Mouse (Mus musculus) layer of hippocampus, postnatal 25 days (tissue): Measurements from ENCODE around the gene Sdk2. TPM values are rescaled to one million over a fixed set of nuclear protein-coding genes. Genes with fewer than 3 reads are reported as not detected.

Source experiments
- DNase-seq, 2 experiments: peaks; one replicate each; pipeline ENCODE4 v3.0.0; 2022; ENCODE audit warnings: mixed read lengths in 2 of 2, low spot score in 1 of 2; ENCODE audit errors: extremely low spot score in 1 of 2
- total RNA-seq, 2 experiments: library from RNA; stranded (reverse); gene quantifications; 2 replicates each; pipeline ENCODE4 v1.2.3; 2021

Sdk2 gene
- total RNA-seq, 2 experiments from 2014 or later = 22.9 to 27.2 TPM

GRCm38 (mm10) chr11:113863408-113863807, 203.4 kb downstream of the Sdk2 start:
- DNase-seq = peak in 1 of 2 experiments; percentile 48

GRCm38 (mm10) chr11:113855661-113856060, 211.2 kb downstream of the Sdk2 start:
- DNase-seq = no peak

GRCm38 (mm10) chr11:113851750-113852149, 215.1 kb downstream of the Sdk2 start:
- no peak for DNase-seq

- DNase-seq = no peak
Observed at GRCm38 (mm10) chr11:113849322-113849721, 217.5 kb downstream of the Sdk2 start.

- DNase-seq = no peak
Observed at GRCm38 (mm10) chr11:113843920-113844319, 222.9 kb downstream of the Sdk2 start.

- no peak for DNase-seq
Observed at GRCm38 (mm10) chr11:113842879-113843278, 224.0 kb downstream of the Sdk2 start.

DNA sequence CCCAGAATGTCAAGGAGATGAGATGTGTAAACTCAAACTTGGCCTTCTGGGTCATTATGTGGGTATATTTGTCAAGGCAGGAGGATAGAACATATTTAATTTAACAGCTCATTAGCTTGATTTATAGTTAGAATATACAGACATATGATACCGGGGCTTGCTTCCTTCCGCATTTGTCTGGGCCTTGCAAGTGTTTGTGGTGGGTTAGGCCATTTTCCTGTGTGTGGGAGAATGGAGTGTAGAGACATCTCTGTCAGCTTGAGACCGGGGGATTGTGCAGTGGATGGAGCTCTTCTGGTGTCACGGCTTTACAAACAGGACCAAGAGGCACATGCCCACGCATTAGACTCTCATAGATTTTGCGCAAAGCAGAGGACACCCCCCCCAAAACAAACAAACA, 235.2 kb downstream of the Sdk2 start:
- DNase-seq = no peak

- no peak for DNase-seq
Observed at GRCm38 (mm10) chr11:113828081-113828554, 238.7 kb downstream of the Sdk2 start.

- no peak for DNase-seq
Observed at GRCm38 (mm10) chr11:113820005-113820404, 246.8 kb downstream of the Sdk2 start.

DNA sequence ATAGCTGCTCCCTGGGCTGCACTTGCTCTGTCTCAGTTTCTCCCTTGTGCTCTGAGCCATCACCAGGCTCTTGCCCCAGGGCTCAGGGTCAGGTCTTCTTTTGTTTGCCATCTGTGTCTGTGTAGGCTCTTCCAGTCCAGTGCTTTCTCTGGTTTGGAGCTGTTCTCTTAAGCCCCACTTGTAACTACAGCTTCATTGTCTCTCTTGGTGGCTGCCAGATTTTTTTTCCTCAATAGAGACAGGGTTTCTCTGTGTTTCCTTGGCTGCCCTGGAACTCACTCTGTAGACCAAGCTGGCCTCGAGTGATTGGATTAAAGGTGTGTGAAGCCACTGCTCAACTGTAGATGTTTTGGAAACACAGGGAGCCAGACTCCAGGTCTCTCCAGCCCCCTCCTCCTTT, 247.8 kb downstream of the Sdk2 start:
- no peak for DNase-seq

DNA sequence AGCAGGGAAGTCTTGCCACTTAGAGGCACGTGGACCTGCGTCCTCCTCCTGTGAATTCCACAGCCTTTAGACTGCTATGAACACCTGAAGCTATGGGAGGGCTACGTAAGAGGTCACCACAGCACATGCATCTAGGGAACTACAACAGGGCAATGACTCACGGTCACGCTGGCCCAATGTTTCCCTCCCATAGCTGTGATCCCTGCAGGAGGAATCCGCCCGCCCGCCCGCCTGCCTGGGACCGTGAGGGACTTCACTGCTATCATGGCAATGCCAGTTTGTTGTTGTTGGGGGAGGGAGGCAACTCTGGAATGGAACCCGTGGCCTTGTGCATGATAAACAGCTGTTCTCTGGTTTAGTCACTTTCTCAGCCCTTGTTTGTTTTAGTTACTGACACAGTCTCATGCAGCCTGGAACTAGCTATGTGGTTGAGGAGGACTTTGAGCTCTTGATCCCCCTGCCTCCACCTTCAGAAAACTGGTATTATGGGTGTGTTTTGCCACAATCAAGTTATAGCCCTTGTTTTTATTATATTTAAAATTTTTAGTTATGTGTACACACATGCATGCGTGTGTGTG, 249.8 kb downstream of the Sdk2 start:
- no peak for DNase-seq

DNA sequence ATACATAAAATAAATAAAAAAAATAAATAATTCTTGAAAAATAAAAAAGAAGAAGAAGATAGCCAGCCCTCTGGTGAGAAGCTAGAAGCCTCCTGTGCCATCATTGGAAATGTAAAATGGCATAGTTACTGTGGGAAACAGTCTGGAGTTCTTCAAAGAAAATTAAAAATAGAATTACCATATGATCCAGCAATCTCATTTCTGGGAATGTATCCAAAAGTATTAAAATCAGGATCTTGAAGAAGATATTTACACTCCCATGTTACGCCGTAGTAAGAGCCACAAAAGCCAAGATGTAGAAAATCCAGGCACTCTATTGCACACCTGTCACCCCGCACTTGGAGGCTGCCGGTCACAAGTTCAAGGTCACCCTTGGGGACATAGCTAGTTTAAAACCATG, 250.4 kb downstream of the Sdk2 start:
- DNase-seq = no peak

DNA sequence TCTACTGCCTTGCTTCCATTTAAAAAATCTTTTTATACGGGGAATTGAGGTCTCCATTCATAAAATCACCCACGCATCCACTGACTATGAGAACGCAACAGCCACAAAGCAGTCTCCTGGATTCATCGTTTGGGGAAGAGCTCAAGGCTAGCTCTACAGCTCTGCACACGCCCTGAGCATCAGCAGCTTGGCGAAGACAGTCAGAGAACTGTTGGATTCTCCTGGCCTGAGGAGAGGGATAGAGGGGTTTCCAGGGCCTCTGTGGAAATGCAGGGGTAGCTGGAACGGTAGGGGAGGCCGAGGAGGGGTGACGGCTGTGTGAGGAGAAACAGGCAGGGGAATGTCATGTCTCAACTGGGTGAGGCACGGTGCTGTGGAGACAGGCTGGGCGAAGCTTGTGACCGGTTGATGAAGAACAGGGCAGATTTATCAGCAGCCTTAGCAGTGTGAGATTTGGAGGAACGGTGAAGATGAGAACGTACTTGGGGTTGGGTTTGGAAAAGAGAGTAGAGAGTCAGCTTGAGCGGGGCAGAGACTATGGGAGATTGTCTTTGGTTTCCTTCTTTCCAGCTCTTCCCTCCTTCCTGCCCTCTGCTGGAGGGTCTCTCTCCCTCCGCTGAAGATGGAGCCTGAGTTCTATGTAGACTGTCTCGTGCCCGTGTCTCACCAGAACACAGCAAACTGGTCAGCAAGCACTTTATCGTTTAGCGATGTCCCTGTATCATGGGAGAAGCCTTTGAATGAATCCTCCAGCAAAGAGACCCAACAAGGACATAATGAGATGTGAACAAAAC, 255.1 kb downstream of the Sdk2 start:
- DNase-seq = no peak

DNA sequence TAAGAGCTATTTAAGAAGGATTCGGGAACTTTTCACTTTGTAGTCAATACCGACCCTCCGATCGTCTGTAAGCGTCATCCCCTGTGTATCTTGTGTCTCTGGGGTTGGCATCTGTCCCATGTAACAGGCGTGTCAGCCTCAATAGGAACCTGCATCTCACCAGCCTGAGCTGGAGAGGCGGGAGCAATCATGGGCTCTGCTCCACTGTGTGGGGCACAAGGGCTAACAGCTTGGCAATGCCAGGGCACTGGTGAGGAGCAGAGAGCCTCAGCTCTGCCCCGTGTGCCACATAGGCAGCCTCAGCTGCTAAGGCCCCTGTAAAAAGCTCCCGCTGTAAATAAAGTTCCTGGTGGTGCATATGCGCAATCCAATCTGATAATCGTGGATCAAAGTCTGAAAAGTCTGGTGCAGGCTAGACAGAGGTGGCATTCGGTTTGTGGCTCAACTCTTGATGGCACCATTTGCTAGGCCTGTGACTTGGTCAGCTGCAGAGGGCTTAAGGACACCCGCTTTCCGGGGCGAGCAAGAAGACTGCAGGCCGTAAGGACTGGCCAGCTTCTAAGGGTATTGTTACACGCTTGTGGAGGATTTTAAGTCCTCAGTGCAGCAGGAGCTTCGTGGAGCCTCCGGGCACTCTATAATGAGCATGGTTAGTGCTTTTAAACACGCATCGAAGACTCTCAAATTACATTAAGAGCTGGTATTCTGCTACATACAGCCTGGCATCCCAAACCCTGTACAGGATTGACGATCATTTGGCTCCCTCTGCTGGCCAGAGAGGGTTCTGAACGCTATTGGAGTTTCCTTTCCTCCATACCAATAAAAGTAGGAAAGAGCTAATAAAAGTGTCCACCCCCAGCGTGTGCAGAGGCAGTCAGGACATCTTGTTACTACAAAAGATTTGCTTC, 256.0 kb downstream of the Sdk2 start:
- peak; percentile 76 to 92 for DNase-seq

DNA sequence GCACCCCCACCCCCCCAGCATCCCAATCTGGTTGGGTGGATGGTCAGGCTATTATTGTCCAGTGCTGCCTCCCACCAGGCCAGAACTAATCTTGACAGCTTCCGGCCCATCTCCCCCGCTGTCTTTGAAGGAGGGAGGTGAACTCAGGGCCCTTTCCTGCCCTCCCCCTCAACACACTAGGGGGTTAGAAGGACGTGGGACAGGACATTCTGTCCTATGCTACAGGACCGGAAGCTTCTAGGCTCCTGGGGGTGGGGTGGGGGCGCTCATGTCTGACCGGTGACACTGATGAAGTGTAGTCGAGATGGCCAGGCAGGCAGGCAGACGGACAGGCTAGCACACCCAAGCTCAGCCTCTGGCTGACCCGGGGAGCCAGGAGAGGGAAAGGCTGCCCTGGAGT, 259.8 kb downstream of the Sdk2 start:
- DNase-seq = no peak

DNA sequence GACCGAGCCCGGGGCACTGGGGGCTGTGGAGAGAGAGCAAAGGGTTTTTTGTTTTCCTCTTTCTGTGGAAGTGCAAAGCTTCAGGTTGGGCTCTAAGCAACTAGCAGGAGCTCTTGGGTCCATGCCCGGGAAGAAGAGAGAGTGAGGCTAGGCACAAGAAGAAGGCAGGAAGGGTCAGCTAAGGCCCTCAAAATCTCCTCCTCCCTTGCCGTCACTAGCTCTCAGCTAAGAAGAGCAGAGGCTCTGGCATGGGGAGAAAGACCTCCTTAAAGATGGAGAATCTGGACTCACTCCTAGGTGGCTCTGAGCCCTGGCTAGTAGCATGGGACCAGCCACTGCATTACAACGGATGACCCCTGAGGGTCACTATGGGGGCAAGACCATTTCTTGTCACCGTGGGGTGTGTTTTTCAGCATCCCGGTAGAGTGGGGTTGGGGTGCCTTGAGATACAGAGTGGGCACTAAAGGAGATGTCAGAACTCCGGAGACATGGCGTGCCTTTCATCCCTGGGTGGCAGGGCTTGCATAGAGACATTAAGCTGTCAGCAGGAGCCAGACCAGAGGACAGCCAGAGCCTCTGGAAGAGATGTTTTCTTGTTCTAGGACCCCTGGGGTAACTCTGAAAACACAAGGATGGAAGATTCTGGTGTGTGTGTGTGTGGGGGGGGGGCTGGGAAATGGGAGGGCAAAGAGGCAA, 260.3 kb downstream of the Sdk2 start:
- DNase-seq = no peak

DNA sequence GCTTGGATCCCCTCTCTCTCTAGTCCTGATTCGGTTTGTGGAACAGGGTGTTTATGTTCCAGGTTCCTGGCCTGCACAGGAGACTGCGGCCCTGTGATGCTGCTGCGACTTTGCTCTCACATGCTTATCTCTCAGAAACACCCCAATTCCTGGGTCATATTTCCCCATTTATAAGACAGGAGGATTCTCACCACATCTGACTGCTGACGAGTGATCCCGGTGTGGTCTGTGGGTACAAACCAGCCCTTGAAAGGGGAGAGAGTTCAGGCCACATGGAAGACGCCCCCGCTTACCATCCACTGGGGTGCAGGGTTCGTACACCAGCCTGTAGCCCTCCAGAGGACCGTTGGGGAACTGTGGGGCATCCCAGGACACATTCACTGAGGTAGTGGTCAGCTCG, 260.9 kb downstream of the Sdk2 start:
- no peak for DNase-seq

GRCm38 (mm10) chr11:113803321-113803941, 263.4 kb downstream of the Sdk2 start:
- DNase-seq = no peak

- DNase-seq = no peak
Observed at GRCm38 (mm10) chr11:113802456-113802855, 264.4 kb downstream of the Sdk2 start.

- DNase-seq = no peak
Observed at GRCm38 (mm10) chr11:113800026-113800425, 266.8 kb downstream of the Sdk2 start.
